Mouse (Mus musculus) layer of hippocampus, adult 11-12 months (tissue): ENCODE data around the gene Rps27a.
"Not testable (repeated sequence)": the region's sequence is repeated elsewhere in the genome, so short reads cannot be mapped to it uniquely, and the experiment has no call there.

Experiments
- DNase-seq: peaks from one replicate; pipeline ENCODE4 v3.0.0; 2022; ENCODE audit warnings: low spot score

Gene Rps27a

GRCm38 (mm10) chr11:29547752-29548503, at the start of gene Rps27a, which contains the start of gene Clhc1:
Gene Rps27a (minus strand): TSS chr11:29548109.
Gene Clhc1 (plus strand): TSS chr11:29547950.
- DNase-seq: peak; percentile 91

DNA sequence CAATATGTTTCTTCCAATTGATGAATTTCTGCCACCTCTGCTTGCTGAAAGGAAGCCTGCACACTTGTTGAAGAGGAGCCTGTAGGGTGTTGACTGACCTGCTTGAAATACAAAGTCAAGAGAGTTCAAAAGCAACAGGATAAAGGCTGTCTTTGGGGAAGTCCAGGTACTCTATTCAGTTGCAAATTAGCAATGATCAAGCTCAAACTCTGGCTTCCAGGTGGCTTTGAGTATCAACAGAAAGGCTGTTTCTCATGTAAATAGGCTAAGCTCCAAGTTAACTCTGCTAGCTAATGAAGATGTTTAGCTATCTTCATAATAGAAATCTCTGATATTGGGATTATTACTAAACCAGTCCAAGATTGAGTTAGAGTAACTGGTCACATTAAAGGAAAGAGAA, 49.2 kb upstream of the Rps27a start:
- no peak for DNase-seq

DNA sequence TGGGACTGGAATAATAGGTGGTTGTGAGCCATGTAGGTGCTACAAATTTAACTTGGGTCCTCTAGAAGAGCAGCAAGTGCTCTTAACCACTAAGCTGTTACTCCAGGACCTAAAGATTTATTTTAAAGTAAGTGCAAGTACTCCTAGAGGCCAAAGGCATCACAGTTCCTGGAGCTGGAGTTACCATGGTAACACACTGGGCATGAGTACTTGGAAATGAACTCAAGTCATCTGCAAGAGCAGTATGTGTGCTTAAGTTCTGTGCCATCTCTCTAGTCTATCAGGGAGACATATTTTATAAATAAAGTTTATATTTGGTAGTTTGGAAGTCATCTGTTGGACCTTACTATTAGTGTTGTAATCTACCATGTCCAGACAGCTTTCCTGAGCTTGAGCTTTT, 47.3 kb upstream of the Rps27a start:
- no peak for DNase-seq

GRCm38 (mm10) chr11:29579610-29580009, 31.7 kb upstream of the Rps27a start:
- DNase-seq: no peak

- DNase-seq: no peak
Observed at GRCm38 (mm10) chr11:29572656-29573055, 24.7 kb upstream of the Rps27a start.

DNA sequence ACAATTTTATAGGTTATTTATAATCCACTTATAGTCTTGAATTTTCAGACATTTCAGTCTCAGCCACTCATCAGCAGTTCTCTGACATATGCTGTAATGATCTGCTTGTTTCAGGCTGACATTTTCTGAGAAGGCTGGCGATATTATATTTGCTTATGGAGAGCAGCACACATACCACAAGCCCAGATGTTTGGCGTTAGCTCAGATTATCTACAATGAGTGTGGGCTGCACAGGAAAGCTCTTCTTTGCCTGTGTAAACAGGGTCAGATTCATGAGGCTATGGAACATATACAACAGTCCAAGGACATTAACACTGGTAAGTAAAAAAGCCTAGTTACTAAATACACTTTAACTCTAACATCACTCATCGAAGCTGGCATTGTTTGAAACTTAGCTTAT, 23.6 kb upstream of the Rps27a start:
- DNase-seq: no peak

DNA sequence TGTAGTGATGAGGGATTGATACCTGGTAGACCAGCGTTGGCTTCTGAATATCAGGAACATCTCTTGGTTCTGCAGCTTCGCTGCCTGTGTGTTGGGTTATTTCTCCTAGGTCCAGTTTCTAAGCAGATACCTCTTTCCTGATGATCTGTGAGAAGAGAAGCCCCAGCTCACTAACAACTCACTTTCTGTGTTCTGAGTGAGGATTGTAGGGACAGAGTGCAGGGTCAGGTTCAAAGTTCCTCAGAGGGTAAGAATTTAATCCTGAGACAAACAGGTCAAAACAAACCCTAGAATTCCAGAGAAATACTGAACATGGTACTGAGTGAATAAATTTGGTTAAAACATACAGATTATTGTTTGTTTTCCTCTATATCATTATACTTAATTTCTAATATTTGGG, 15.5 kb upstream of the Rps27a start:
- DNase-seq: no peak

- no peak for DNase-seq
Observed at GRCm38 (mm10) chr11:29560990-29561389, 13.1 kb upstream of the Rps27a start.

DNA sequence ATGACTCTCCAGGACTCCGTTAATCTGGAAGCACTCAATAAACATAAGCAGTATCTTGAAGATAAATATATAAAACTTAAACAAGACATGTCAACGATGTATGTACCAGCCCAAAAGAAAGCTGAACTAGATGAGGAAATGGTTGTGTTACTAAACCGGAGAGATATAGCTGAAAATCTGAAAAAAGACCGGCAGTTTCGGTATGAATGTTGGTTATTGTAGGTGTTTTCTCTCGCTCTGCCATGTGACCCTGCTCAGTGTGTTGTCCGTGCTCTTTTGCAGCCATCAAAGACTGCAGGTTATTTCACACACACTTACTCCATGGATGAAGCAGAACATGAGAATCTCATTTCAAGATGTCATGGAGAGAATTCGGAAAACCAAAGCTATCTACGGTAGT, 12.5 kb upstream of the Rps27a start:
- DNase-seq: no peak

- no peak for DNase-seq
Observed at GRCm38 (mm10) chr11:29549425-29549778, 1.5 kb upstream of the Rps27a start.

- no peak for DNase-seq
Observed at GRCm38 (mm10) chr11:29548504-29549424, 855 bp upstream of the Rps27a start.

- peak; percentile 26 for DNase-seq
Observed at GRCm38 (mm10) chr11:29547249-29547751, 609 bp downstream of the Rps27a start.

GRCm38 (mm10) chr11:29546762-29547161, 1.1 kb downstream of the Rps27a start:
- no peak for DNase-seq

DNA sequence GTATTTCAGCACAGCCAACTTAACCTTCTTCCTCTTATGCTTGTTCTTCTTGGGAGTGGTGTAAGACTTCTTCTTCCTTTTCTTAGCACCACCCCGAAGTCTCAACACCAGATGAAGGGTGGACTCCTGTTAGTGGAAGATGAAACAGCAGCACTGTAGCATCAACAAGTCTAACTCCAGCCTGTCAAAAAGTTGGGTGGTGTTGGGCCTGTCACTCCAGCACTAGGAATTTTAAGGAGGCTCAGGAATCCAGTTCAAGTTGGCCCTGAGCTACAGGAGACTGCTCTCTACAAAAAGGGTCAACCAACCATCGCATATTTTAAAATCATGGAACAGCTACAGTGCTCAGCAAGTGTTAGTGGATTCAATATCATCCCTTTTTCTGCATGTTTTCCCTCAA, 1.6 kb downstream of the Rps27a start:
- DNase-seq: not testable (repeated sequence)

- not testable (repeated sequence) for DNase-seq
Observed at GRCm38 (mm10) chr11:29545150-29545752, 2.7 kb downstream of the Rps27a start.

DNA sequence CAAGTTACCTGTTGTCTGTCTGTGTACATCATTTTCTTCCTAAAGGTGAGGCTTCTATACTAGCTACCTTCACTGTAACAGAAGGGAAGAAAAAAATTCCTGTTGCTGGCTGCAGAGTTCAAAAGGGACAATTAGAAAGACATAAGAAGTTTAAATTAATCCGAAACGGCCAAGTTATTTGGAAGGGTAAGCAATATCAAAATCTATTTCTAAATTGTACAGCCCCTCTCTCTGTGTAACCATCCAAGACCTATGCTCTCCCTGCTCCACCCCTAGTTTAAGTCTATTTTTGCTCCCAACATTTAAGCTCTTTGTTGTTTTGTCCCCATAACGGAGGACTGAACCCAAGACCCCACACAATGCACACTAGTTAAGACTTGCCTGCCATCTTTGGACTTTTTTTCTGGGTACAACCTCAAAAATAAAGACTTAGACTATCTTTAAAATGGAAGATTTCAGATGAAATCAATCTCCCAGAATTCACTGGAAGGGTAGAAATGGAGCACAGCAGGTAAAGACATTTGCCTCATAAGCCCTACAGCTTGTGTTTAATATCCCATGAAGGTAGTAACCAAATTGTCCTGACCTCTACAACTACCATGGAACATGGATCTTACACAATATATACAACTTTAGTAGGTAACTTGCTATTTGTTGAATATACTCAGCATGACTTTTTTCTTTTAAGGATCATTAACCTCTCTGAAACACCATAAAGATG, 3.5 kb downstream of the Rps27a start:
- DNase-seq: no peak

GRCm38 (mm10) chr11:29538201-29538600, 9.7 kb downstream of the Rps27a start:
- no peak for DNase-seq

- peak; percentile 75 for DNase-seq
Observed at GRCm38 (mm10) chr11:29525988-29526794, 21.7 kb downstream of the Rps27a start, which contains the start of gene Mtif2. Gene Mtif2 (plus strand): TSS chr11:29526408.

GRCm38 (mm10) chr11:29514682-29515412, 33.1 kb downstream of the Rps27a start, which contains the start of gene Prorsd1:
Gene Prorsd1 (minus strand): TSS chr11:29515033.
- peak; percentile 79 for DNase-seq

DNA sequence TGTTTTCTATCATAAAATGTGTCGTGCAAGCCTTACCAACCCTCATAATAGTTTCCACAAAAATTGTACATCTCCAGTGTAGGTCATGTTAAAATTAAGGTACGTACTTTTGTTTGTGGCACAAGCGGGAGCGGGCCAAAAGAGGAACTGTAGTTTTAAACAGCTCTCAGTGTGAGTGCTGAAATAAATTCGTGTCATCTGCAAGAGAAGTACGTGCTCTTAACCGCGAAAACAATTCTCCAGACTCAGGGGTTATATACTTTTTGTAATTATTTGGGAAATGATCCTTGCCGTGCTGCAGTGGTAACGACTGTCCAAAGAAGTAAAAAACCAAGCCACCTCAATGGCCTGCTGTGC, 33.6 kb downstream of the Rps27a start:
- no peak for DNase-seq
